Mouse (Mus musculus) CD4-positive, CD25-positive, alpha-beta regulatory T cell, adult 4 months (primary cell): Measurements from ENCODE around the gene Lsm10. TPM values are rescaled to one million over a fixed set of nuclear protein-coding genes. Genes with fewer than 3 reads are reported as not detected.

Source experiments
- ATAC-seq: one replicate; pipeline ENCODE4 v1.8.0; 2017
- polyA plus RNA-seq, 2 experiments: library from polyadenylated mRNA; unstranded; fragments of 100-300 nt; shearing (Covaris generic); gene quantifications; one replicate each; pipeline ENCODE4 v1.2.1; 2017

The Lsm10 gene
- polyA plus RNA-seq, 2 experiments from 2014 or later: 68.6 to 76.0 TPM

DNA sequence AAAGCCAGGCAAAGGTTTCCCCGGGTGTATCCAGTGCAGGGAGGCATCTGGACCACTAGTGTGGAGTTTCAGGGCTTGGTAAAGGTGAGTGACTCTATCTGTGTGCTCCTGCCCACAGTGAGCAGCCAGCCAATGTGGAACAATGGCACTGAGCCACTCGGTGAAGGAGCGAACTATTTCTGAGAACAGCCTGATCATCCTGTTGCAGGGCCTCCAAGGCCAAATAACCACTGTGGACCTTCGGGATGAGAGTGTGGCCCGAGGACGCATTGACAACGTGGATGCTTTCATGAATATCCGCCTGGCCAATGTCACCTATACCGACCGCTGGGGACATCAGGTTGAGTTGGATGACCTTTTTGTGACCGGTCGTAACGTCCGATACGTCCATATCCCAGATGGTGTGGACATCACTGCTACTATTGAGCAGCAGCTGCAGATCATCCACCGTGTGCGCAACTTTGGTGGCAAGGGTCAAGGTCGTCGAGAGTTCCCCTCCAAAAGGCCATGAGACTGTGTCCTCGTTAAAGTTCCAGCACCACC is 1.4 kb downstream of the Lsm10 start:
- no peak for ATAC-seq

DNA sequence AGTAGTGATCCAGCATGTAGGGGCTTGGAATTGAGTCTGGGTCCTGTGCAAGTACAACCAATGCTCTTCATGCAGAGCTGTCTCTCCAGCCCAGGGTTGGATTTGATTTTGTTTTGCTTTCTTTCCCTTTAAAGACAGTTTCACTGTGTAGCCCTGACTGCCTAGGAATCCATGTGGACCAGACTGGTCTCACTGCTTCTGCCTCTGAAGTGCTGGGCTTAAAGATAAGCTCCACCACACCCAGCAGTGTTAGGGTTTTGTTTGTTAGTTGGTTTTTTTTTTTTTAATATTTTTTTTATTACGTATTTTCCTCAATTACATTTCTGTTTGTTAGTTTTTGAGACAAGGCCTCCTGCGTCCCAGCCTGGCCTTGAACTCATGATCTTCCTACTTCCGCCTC is 2.9 kb downstream of the Lsm10 start:
- ATAC-seq: no peak

DNA sequence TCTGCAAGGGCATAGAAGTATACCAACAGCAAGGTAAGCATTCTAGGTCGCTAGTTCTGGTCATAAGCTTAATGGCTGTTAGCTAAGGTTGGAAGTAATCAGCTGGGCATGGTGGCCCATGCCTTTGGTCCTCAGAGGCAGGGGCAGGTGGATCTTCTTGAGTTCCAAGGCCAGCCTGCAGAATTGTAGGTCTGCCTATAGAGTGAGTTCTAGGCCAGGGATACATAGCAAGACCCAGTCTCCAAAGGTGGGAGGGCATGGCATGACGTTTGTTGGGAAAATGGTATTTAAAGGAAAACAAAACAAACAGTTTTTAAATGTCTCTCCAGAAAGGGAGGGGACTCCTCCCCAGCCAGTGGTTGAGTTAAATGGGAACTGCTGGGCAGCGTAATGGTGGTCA is 4.3 kb downstream of the Lsm10 start:
- no peak for ATAC-seq

DNA sequence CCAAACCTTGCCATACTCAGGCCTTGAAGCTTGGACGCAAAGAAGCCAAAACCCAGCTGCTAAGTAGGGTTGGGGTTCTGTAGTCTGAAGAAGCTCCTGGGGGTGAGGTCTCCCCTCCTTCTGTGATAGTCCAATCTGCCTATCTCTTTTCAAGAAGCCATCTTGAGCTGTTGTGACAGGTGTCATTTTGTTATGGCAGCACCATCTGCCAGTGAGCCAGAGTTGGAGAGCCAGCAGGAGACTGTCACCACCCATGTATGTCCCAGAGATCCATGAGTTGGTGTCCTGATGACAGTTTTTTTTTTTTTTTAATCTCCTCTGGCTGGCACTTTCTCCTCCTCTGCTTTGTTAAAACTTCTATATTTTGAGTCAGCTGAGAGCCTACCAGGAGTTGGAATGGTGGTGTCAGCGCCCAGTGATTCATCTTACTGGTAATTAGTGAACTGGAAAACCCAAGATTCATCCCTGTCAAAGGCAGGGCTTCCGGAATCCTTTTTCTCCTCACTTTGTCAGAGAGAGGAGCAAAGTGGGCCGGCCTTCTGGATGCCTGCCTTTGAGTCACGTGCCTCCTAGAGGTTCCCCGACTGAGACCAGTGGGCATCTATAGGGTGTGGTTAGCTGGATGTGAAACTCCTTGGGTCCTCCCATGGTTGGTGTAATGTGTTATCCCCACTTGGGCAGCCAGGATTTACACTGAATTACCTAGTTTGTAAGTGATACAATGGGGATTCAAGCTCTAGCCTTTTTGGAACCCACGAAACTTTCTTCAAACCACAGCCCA is 5.8 kb downstream of the Lsm10 start:
- no peak for ATAC-seq

DNA sequence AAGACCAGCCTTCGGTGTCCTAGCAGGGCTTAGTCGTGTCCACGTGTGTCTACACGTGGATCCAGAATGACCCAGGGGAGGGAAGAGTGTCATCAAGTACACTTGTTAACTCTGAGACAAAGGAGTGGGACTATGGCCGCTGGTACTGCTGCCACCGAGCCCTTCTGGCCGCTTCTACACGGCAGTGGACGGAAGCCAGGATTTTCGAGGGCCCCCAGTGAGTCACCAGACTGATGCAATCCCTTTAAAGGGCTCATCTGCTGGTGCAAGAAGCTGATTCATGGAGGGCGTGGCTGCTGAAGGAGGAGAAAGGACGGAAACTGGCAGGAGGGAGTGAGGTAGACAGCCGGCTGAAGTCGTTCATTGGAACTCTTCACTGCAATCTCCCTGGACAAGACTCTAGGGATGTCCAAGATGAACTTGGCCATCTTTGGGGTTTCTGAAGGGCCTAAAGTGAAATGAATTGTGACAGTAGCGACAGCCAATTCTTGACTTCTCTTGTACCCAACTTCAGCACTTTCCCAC is 6.7 kb downstream of the Lsm10 start:
- ATAC-seq: peak; percentile 66

DNA sequence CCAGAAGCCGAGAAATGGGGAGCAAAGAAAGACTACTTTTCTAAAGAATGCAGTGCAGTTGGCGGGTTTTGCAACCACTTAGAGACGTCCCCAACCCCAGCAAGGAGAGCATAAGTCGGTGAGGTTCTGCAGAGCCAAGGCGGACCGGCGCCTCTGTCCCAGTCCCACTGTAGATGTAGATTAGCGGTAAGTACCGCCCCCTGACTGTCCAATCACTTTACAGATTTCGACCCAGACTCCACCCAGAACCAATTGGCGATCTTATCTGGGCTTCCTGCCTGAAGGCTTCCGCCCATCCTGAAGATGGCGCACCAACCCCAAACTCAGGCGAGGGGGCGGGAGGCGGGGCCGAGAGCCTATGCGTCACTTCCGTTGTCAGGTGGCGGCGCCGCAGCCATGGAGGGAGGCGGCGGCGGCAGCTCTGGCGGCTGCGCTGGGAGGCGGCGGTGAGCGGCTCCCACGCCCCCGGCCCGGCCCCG is 7.2 kb downstream of the Lsm10 start, which contains the start of gene Stk40:
TSS of gene Stk40 (plus strand) at position 368 of the 479 bp plus-strand sequence.
- peak; percentile 95 for ATAC-seq

DNA sequence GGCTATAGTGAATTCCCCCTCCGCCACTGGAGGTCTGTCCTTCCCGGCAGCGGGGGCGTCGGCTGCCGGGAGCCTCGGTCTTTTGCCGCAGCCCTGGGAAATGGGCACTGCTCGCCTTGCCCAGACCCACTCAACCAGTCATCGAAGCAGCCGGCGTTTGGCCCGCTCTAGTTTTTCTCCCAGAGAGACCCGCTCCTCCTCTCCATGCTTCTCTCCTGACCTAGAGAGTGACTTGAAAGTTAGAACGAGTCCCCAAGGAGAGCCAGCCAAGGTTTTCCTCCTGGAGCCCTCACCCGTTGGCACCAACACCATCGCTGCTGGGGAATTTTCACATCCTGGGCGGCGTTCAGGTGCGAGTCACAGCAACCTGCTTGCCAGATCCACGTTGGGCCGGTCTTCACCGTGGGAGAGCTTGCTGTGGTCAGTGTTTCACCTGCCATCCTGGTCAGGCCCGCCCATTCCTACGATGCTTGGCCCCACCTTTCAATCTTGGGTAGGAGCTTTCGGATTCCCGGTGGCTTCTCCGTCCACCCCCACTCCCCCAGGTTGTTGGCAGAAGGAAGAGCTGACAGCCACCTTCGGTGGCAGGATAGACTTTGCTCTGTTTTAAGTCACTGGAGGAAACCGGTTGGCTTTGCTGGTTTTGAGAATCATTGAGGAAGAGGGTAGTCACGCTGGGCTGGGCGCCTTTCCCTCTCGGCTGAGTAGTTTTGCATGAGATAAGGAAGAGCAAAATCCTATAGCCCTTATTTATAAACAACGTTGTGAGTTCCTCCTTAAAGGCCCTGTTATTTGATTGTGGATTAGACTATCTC is 8.0 kb downstream of the Lsm10 start:
- ATAC-seq: no peak

DNA sequence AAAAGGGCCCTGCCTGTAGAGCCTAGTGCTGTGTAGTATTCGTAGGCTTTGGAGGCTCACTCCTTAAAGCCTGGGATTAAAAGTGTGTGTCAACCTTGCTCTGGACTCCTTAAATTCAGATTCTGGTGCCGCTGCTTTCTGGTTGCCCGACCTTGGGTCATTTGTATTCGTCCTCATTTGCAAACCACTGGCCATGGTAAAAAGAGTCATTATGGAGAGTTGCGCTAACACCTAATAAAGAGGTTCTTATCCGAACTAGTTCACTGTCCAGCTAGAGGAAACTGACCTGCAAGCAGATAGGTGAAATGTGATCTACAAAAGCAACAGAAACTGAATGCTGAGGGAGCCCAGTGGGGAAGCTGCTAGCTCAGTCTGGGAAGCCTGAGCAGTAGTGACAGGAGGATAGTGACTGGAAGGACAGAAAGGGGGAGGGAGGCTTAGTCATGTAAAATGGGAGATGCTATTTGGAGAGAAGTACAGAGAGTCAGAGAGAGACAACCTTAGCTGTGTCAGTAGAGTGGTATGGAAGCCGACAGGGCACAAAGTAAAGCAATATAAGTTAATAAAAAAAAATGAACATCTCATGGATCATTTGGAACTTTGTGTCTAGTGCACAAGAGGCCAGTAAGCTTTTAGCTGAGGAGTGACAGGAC is 8.8 kb downstream of the Lsm10 start:
- no peak for ATAC-seq

DNA sequence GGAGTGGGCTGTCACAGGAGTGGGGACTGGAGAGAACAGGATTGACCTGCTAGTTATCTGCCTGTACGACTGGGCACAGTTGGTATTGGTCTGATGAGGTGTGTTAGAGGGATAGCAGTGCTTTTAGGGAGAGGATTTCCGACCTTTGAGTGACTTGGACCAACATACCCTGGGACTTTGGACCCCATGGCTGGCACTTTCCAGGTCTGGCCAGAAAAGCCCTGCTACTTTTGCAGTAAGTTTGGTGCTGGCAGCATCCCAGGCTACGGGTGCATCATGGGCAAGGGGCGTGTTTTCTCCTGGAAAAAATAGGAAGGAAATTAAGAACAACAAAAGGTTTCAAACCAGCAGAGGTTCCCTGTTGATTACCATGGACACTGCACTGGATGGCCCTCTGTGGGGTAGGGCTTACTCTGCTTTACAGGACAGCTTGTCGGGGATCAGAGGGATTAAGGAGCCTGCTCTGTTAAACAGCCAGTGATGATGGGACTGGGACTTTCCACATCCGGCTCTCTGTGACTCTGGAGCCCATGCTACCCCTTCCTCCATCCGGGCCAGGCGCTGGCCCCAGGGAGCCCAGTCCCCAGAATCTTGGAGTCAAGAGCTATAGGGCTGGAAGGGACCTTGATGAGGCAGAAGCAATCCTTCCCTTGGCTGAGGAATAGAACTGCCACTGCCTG is 11.8 kb downstream of the Lsm10 start:
- ATAC-seq: no peak

DNA sequence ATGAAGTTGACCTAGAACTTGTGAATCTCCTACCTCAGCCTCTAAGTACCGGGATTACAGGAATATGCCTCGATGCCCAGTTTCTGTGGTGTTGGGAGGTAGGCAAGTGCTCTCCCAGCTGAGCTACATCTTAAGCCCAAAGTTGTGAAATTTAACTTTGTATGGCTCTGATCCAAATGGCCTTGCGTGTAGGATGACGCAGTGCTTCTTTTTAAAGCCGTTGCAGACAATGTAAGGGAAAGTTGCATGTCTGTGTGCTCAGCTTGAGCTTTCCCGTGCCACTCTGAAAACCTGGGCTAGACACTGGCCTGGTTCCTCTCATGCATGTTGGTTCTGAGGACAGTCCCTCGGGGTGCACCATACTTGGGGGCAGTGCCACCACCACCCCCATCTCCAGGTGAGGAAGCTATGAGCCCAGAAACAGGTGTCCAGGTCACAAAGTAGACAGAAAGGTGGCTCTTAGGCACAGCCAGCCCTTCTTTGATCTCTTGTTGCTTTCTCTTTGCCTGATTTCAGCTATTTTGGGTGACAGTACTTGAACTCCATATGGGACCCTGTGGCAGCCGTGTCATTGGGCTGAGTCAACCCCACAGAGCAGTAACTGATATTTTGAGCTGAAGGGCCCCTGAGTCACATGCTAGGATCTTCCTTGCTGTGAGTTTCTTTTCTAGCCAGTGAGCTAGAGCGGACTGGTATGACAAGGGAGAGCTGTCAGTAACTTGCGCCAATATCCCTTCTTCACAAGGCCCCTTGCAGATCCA is 13.4 kb downstream of the Lsm10 start:
- peak; percentile 40 for ATAC-seq

DNA sequence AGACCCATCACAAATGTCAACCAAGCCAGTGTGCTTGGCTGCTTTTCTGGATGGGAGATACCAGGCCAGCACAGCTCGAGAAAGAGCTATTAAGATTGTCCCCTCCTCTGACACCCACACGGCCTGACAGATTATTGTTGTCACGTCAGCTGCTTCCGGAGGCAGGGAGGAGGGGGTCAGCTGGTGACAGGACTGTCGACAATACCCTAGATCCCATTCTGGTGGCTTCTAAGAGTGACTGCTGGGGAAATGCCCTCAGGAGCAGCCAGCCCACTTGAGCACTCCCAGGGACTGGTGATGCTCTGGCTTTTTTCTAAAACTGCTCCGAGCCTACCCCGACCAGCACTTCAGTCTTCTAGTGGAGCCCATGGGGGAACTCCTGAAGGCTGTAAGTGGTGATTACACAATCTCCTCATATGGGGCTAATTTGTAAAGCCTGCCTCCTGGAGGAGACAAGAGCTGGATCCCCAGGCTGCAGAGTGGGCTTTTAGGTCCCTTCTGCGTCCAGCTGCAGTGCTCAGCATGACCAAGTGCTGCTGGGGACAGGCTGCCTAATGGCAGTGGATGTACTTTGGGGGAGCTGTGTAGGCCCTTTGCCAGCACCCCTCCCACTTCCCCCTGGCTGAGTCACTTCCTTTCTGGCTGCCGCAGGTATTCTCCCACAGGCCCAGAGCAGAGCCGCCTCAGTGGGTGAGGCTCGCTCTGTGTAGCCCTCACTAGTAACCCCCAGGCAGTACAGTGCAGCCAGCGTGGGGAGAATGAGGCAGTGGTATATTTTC is 14.1 kb downstream of the Lsm10 start:
- peak; percentile 87 for ATAC-seq

DNA sequence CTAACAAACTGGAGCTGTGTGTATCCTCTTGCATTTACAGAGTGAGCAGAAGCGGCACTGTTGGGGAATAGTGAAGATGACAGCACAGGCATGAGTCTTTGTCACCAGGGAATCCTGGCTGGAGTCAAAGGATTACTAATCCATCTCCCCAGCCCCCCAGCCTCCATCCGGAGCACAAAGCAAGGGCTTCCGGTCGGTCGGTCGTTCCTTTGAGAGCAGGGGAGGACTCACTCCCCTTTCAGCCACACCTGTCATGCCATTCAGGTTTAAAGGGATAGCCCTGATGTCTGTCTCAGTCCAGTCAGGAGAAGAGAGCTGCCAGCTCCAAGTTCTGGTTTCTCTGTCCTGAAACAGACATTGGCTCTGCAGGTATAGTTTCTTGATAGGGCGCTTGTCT is 14.7 kb downstream of the Lsm10 start:
- peak; percentile 36 for ATAC-seq

DNA sequence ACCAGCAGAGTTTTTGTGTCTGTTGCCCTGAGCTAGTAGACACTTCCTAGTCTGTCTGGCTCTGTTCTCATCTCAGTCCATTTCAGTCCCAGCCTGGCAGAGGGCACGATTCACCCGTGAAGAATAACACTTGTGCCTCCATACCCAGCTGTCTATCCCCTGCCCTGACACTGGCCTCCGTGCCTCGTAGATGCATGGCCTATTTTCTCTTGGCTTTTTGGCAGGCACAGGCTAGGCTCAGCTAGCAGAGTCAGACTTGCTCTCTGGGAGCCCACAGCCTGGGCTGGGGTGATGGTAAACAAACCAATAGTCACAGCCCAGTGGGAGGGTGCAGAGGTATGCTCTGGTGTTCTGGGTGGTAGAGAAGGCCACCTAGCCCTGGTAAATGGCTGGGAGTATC is 16.8 kb downstream of the Lsm10 start:
- ATAC-seq: no peak

DNA sequence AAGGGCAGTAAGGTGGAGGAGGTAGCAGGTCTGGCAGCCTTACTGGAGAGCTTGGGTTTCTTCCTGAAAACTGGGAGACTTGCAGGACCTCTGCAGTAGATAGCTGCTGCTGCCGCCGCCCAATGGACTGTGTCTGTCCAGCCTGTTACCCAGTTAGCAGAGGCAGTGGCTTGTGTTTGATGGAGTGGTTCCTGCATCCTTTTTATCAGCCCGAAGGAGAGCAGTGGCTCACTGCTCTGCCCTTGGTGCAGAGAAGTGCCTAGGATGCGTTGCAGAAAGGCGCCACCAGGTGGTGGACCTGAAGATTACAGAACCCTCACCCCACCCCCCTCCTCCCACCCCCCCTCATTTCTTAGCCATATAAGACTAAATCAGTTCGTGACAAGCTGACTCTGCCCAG is 17.5 kb downstream of the Lsm10 start:
- ATAC-seq: no peak

DNA sequence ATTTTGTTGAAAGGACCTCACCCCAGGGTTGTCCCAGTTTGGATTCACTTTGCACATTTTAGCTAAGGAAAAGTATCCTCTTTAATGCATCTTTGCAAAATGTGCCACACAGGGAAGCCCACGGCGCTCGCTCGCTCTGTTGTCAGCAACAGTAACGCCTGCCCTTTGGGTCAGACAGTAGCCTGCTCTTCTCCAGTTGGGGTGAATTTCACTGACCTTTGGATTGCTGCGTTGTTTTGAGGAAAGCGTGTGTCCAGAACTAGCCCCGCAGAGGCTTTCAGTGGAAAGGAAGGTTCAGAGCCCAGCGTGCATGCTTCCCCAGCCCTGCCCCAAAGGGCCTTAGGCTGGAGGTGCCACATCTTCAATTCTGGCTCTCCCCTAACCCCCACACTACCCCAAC is 19.0 kb downstream of the Lsm10 start:
- no peak for ATAC-seq

DNA sequence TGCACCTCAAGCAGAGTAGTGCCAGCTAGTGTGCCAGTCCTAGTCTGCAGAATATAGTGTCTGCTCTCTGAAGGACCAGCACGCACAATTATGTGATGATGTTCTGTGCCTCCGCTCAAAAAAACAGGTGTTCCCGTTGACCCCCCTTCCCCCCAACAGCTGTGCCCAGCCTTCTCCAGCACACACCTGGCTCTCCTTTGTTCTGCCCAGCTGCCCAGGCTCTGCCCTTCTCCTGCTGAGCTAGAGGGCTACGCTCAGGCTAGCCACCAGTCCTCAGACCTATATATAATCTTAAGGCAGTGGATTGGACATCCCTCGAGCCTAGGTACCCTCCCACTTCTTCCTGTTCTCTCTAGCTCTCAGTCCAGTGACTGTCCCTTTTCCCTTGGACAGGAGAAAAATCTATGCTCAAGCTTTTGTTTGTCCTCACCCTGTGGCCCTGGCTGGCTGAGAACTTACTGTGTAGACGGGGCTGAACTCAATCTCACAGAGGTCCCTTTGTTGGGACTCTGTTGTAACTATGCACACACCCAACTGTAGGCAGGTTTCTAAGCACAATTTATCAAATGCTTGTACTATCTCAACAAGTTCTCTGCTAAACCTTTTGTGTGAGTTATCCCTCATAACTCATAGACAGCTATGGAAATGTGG is 19.6 kb downstream of the Lsm10 start:
- no peak for ATAC-seq

DNA sequence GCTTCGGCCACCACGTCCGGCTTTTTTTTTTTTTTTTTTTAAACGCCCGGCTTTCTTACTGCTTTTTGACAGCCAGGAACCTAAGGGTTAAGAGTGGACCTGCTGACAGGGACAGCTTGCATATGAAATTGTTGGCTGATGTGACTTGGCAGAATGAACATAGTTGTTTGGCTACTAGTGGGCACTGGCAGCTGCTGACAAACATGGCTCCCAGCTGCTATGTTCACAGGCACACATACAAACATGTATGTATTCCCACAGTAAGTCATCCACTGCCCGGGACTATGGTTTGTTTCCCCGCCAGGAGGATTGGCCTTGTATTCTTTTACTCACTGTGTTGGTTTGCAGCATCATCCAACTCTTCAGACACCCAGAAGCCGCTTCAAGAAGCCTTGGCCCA is 20.7 kb downstream of the Lsm10 start:
- no peak for ATAC-seq

DNA sequence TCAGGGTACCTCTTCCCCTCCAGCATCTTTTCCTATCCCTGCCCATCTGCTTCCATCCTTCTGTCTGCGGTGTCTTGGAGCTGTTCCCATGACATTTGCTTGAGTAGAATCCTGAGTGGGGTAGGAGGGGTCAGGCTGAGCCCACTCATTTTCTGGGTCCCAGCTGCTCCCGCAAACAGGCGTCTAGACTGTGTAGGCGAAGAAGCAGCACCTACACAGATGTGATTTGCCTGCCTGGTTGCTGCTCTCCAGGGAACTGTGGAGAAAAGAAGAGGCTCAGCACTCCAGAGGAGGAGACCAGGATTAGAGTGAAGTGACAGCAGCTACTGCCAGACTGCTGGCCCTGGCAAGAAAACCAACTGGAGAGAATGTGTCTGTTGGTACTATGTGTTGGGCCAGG is 22.2 kb downstream of the Lsm10 start:
- ATAC-seq: no peak

DNA sequence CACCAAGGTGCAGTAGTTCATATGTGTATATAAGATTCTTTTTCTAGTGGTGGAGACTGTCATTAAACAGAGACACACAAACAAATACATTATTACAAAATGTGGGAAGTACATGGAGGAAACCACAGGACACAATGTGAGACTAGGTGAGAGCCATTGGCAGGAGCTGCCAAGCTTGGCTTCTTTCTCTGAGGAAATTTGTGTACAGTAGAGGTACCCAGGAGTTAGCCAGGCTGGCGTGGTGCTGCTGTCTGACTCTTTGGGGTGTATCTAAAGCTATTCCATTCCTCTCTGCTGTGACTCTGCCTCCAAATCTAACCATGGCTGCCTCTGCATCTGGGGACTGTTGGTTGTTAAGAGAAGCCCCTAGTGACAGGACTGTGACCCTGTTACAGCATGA is 22.6 kb downstream of the Lsm10 start:
- no peak for ATAC-seq

DNA sequence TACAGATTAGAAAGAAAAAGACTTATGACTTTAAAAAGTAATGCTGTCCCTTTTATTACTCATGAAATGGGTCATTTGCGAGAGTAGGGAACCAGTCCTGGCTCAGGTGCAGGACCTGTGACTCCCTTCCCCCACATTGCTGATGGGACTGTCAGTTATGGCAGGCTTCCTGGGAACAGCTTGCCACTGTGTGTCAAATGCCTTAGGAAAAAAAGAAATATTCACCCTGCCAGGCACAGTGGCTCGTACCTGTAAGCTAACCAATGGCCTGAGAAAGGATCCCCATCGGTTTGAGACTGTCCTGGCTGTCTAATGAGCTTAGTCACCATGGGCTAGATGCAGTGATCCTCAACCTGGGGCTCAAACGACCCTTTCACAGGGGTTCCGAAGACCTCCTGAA is 23.6 kb downstream of the Lsm10 start:
- ATAC-seq: no peak
